Mouse (Mus musculus) ES-E14 (cell line): ENCODE measurements around the gene Cox19. TPM values are rescaled to one million over a fixed set of nuclear protein-coding genes. Genes with fewer than 3 reads are reported as not detected.

ENCODE experiments used
- DNase-seq: peaks from one replicate; pipeline ENCODE4 v3.0.0-alpha.2; 2013; ENCODE audit warnings: low read depth, low spot score
- H3K27ac ChIP-seq: 2 replicates; pipeline ENCODE4 v1.5.1; 2012; ENCODE audit warnings: low read depth, mild to moderate bottlenecking, low read length, moderate library complexity, mixed read lengths; ENCODE audit not compliant: poor library complexity, insufficient read depth, severe bottlenecking
- H3K36me3 ChIP-seq: 2 replicates; pipeline ENCODE4 v1.6.1; 2012; ENCODE audit warnings: mild to moderate bottlenecking, low read length, moderate library complexity, mixed read lengths; ENCODE audit not compliant: control insufficient read depth, poor library complexity, insufficient read depth, severe bottlenecking
- H3K4me1 ChIP-seq, 2 experiments: fragments of 150-350 bp in 1 of 2; sonication (generic) in 1 of 2; 2 replicates each; pipeline ENCODE4 v1.6.1; 2012; ENCODE audit warnings: low read length in 2 of 2, mild to moderate bottlenecking in 1 of 2, mixed read lengths in 1 of 2; ENCODE audit not compliant: control insufficient read depth in 2 of 2, insufficient read depth in 2 of 2, poor library complexity in 1 of 2
- H3K4me3 ChIP-seq, 2 experiments: fragments of 150-350 bp in 1 of 2; sonication (generic) in 1 of 2; 2 replicates each; pipeline ENCODE4 v1.5.1; 2012; ENCODE audit warnings: low read length in 2 of 2, low read depth in 1 of 2, mild to moderate bottlenecking in 1 of 2, mixed read lengths in 1 of 2; ENCODE audit not compliant: insufficient read depth in 1 of 2, poor library complexity in 1 of 2, severe bottlenecking in 1 of 2
- H3K9ac ChIP-seq: 2 replicates; pipeline ENCODE4 v1.6.1; 2012; ENCODE audit warnings: low read depth, mild to moderate bottlenecking, low read length, mixed read lengths; ENCODE audit not compliant: poor library complexity, insufficient read depth, severe bottlenecking
- H3K9me3 ChIP-seq: fragments of 150-350 bp; sonication (generic); 2 replicates; pipeline ENCODE4 v1.6.1; 2012; ENCODE audit warnings: low read depth, mild to moderate bottlenecking, low read length; ENCODE audit not compliant: control insufficient read depth, insufficient read depth
- CHD2 ChIP-seq: IDR thresholded peaks from 2 replicates; pipeline ENCODE4 v1.6.1; 2014; ENCODE audit warnings: mild to moderate bottlenecking, low read depth, low read length, inconsistent platforms
- HCFC1 ChIP-seq: IDR thresholded peaks from 2 replicates; pipeline ENCODE4 v1.6.1; 2012; ENCODE audit warnings: low read length, inconsistent platforms, borderline replicate concordance; ENCODE audit not compliant: insufficient read depth
- MAFK ChIP-seq: IDR thresholded peaks from 2 replicates; pipeline ENCODE4 v1.6.1; 2014; ENCODE audit warnings: mild to moderate bottlenecking, low read depth, low read length, inconsistent platforms; ENCODE audit not compliant: insufficient read depth
- ZC3H11A ChIP-seq: IDR thresholded peaks from 2 replicates; pipeline ENCODE4 v1.6.1; 2012; ENCODE audit warnings: low read depth, mild to moderate bottlenecking, inconsistent platforms, low read length, borderline replicate concordance
- ZNF384 ChIP-seq: IDR thresholded peaks from 2 replicates; pipeline ENCODE4 v1.6.1; 2012; ENCODE audit warnings: low read depth, low read length, inconsistent platforms
- in situ Hi-C, 2 experiments: fragments of 600-800 bp; cut with MboI; formaldehyde crosslinking; loops; one replicate each; pipeline ENCODE4 v1.15.1; 2025; ENCODE audit warnings: low sequenced_read_pairs in 2 of 2, inconsistent platforms in 1 of 2; ENCODE audit not compliant: unreplicated experiment in 2 of 2
- total RNA-seq: library from RNA; depleted of rRNA; stranded (reverse); fragments of 300-350 nt; gene quantifications from 2 replicates; pipeline ENCODE4 v1.2.3, GENCODE M21; 2012

Cox19 gene
- total RNA-seq, 1 experiment = 26.6 TPM

- TF ChIP-seq MAFK (no peak), ZC3H11A (peak; percentile 80)
- Histone ChIP-seq H3K9me3 (no peaks in the 10 kb centered on the region), H3K4me3 (no peak overlapping the region), H3K36me3 (peaks cover 10% of the 10 kb centered on the region; the same call in 1 of the 2 replicates), H3K4me1 (peaks cover 2 to 26% of the 10 kb centered on the region in 2 experiments; a peak in 2 of 4 replicates), H3K9ac (no peak overlapping the region), H3K27ac (peak overlapping the region; percentile 40; the same call in 1 of the 2 replicates)
- in situ Hi-C loops = no loop called here
- DNase-seq = peak; percentile 81
Observed at GRCm38 (mm10) chr5:139364260-139364910, 13.2 kb upstream of the Cox19 start.

- TF ChIP-seq ZNF384 = no peak
- TF ChIP-seq ZC3H11A = no peak
- no peak for TF ChIP-seq HCFC1
- TF ChIP-seq MAFK = no peak
- TF ChIP-seq CHD2 = no peak
- no peak overlapping the region for H3K27ac ChIP-seq
- H3K4me3 ChIP-seq = no peak overlapping the region
- DNase-seq = no peak
- no peaks in the 10 kb centered on the region for H3K9me3 ChIP-seq
- no peak overlapping the region for H3K9ac ChIP-seq
- peaks cover 2 to 26% of the 10 kb centered on the region in 2 experiments; a peak in 2 of 4 replicates for H3K4me1 ChIP-seq
- in situ Hi-C loops = no loop called here
- peaks cover 10% of the 10 kb centered on the region; the same call in 1 of the 2 replicates for H3K36me3 ChIP-seq
Observed at GRCm38 (mm10) chr5:139363858-139364257, 12.6 kb upstream of the Cox19 start.

- peaks cover 10% of the 10 kb centered on the region; the same call in 1 of the 2 replicates for H3K36me3 ChIP-seq
- in situ Hi-C loops = no loop called here
- H3K9ac ChIP-seq = no peak overlapping the region
- DNase-seq = no peak
- H3K4me1 ChIP-seq = peaks cover 0 to 6% of the 10 kb centered on the region in 2 experiments; a peak in 1 of 4 replicates
- no peak overlapping the region for H3K4me3 ChIP-seq
- no peaks in the 10 kb centered on the region for H3K9me3 ChIP-seq
- TF ChIP-seq ZC3H11A (no peak), HCFC1 (no peak), CHD2 (no peak), MAFK (no peak), ZNF384 (no peak)
- no peak overlapping the region for H3K27ac ChIP-seq
Observed at GRCm38 (mm10) chr5:139359244-139359643, 8.0 kb upstream of the Cox19 start.

GRCm38 (mm10) chr5:139358653-139359052 is 7.4 kb upstream of the Cox19 start:
- in situ Hi-C loops = no loop called here
- H3K9me3 ChIP-seq = no peaks in the 10 kb centered on the region
- peaks cover 6% of the 10 kb centered on the region; the same call in 1 of the 2 replicates for H3K36me3 ChIP-seq
- no peak overlapping the region for H3K9ac ChIP-seq
- no peak for DNase-seq
- no peak for TF ChIP-seq MAFK
- no peak for TF ChIP-seq HCFC1
- no peak for TF ChIP-seq CHD2
- TF ChIP-seq ZNF384 = no peak
- TF ChIP-seq ZC3H11A = no peak
- H3K4me1 ChIP-seq = peaks cover 0 to 9% of the 10 kb centered on the region in 2 experiments; a peak in 1 of 4 replicates
- H3K27ac ChIP-seq = no peak overlapping the region
- no peak overlapping the region for H3K4me3 ChIP-seq
